Mouse (Mus musculus): ENCODE data around the gene Cd68.

DNA sequence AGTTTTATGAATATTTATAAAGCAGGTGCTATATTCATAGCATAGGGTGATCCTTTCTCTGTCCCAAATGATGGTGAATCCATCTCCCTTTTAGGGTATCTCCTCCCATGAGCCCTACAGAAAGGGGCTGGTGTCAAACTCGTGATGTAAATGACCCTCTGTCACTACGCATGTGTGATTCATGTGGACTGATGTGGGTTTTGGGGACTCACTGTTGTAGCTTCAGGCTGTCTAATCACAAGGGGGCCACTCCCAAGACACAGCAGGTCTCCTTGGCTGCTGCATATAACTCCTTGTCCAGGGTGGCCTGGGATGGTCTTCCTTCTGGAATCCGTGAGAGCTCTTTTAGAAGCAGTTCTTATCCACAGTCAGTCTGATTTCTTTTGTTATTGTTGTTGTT, 44.5 kb upstream of the Cd68 start:
- TF ChIP-seq CTCF (IDR thresholded peaks at IDR 0.05; ENCODE audit: low read depth) (no peak), EP300 (IDR thresholded peaks at IDR 0.05; ENCODE audit: low read depth) (no peak)
